ENCODE assay signal across 22 mouse cellular contexts in the genomic region with DNA sequence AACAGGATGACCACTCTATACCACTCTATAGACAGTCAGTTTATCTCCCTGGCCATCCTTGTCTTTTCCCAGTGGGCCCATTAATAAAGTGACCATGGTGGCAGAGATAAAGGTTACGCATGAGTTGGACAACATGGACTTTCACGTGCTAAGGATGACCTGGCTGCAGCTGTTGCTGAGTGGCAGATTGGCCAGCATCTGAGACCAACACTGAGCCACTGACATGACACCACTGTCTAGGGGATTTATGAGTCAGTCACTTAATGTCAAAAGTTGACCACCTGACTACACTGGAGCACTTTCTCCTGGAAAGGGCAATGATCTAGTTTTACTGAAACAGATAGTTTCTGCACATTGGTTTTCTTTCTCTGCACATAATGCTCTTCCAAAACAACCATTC. TPM values are rescaled to one million over a fixed set of nuclear protein-coding genes. Genes with fewer than 3 reads are reported as not detected.
"Had no signal": no experiment of that assay in that cellular context is flagged by ENCODE, and none has a peak within 500 bp of the region (broad histone marks: within the 10 kb centered on the region; RNA-seq: fewer than 3 reads in every experiment).

No protein-coding gene starts in this region.

- DNase-seq: lung, adult 18-20 months; lung, embryonic 14.5 days; lung, postnatal 10 days; retina, postnatal 1 day; right cerebral cortex, adult 18-20 months; right cerebral cortex, postnatal 25 days; right cerebral cortex, postnatal 4 days; spleen, adult 18-20 months; thymus, adult 18-20 months; thymus, postnatal 14 days; thymus, postnatal 36 days had no signal

RNA-seq across cellular contexts. Expression of a gene that starts 29.6 kb away (rescaled TPM):
- total RNA-seq: midbrain, postnatal 0 days had no signal
- polyA plus RNA-seq: lung, embryonic 14.5 days; lung, embryonic 16.5 days; midbrain, embryonic 11.5 days; midbrain, embryonic 13.5 days; midbrain, embryonic 15.5 days; midbrain, postnatal 0 days; neural tube, embryonic 11.5 days; neural tube, embryonic 13.5 days; neural tube, embryonic 15.5 days; small intestine, adult 2 months; stomach, embryonic 14.5 days; stomach, embryonic 16.5 days had no signal
